Mouse (Mus musculus): ENCODE results near the gene Ackr4.

Gene Ackr4

DNA sequence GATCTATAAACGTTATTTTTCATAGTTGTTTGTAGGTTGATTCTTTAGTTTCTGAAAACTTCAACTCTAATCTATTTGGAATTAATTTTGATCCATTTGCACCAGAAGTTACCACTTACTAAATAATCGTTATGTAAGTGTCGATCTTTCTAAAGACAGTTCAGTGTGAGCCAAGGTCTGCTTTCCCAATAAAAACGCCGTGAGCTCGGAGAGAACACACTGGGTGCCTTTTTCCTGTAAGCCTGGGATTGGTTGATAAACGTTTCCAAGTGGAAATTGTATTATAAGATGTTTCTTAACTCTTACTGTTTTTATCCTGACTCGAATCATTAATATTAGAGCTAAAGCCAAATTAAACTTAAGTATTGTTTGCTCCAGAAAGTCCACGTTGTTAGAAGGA lies 19.8 kb downstream of the Ackr4 start:
- in situ Hi-C loops (cut with MboI) = no loop called here

DNA sequence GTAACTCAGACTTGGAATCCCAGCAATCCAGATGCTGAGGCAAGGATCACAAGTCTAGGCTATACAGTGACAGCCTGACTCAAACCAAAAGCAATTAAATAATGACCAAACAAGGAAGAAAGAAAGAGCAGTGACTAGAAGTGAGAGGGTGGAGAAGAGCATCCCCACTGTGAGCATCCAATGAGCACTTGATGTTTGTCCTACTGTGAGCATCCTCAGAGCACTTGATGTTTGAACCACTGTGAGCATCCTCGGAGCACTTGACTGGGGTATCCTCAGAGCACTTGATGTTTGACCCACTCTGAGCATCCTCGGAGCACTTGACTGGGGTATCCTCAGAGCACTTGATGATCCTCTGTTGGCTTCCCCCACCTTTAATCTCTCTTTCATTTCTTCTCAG lies 21.7 kb downstream of the Ackr4 start:
- in situ Hi-C loops (cut with MboI) = no loop called here

DNA sequence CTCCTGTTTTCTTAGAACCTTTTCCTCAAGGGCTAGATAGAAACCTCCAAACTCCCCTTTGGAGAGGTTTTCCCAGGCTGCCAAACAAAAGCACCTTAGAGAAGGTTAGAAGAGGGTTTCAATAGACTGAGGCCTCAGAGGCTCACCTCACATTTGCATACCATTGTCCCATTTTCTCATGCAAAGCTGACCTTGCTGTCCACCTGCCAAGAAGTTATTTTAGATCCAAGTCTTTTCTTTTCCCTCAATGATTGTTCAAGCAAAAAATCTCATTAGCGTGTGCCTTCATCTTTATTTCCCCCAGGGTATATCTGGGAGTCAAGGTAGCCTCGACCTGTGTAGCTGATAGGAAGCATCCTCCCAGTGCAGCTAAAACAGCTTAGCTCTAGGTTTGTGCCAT lies 23.8 kb downstream of the Ackr4 start:
- in situ Hi-C loops (cut with MboI) = no loop called here

DNA sequence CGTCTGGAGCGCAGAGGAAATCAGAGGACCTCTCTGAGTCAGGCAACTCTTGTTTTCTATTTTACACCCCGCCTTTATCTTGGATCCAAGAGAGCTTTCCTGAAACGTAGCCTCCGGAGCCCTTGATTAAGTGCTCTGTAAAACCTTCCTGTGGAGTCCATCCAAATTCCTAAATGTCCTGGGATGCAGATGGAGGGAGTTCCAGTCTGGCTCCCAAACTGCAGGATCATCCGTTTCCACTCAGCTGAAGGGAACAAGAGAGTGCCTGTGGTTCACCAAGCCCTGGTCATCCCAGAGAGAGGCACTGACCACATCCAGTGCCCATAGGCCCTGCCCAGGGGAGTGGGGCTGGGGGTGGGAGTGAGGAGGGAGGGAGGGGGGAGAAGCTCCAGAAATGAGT lies 24.4 kb downstream of the Ackr4 start:
- in situ Hi-C loops (cut with MboI) = no loop called here

DNA sequence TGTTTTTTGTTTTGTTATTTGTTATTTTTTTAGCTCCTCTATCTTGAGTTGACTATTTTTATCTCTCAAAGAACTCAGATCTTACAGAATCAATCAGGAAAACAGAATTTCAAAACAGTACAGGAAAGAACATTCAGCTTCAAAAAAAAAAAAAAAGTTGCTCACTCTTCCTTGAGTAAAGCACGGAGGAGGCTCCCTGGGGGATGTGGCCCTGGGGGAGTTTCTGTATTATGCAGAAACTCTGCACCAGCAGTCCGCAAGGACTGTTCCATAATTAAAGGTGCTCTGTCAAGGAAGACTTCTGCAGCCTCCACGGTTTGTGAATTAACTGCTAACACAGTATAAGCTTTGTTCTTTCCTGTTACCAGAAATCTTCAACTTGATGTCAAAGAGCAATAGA lies 25.3 kb downstream of the Ackr4 start:
- in situ Hi-C loops (cut with MboI) = no loop called here

DNA sequence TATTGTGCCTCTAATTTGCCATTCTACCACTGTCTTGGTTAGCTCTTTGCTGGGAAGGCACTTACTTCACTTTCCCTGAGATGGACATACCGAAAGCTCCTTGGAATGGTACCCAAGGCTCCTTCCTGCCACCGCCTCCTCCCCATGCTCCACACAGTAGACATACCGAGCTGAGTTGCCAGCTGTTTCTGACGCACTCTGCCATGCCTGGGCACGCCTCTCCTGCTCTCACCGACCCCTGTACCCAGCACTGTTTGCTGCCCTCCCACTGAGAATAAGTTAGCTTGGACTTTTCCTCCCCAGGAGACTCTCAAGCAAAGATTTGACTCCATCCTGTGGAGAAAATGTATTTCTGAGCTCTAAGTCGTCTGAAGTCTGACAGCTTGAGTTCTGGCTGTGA lies 25.9 kb downstream of the Ackr4 start:
- in situ Hi-C loops (cut with MboI) = no loop called here

DNA sequence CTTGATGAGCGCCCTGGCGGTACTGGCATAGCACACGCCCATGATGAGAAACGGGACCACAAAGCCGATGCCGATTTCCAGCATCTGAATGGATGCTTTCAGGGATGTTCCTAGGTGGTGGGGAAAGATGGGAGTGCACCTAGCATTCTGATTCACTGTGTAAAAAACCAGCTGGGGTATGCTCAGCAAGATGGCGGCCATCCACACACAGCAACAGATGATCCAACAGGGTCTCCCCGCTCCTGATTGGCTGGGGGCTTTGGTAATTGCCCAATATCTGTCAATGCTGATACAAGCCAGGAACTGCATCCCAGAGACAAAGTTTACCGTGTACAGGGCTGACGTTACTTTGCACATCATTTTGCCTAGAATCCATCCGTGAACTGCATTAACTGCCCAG lies 27.7 kb downstream of the Ackr4 start:
- in situ Hi-C loops (cut with MboI) = no loop called here

DNA sequence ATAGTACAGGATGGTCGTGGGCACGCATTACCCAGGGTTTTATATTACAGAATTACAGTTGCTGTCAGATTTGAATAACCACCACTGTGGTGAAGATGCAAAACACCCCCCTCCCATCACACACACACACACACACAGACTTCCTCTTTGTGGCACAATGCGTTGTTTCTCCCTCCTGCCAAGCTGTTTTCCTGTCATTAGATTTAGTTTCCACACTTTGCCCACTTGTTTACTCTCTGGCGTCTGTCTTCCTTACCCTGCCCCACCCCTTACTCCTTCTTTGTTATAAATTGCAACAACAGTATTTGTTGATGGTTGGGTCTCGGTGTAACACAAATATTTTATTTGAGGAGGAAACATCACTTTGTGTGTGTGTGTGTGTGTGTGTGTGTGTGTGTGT lies 28.5 kb downstream of the Ackr4 start:
- in situ Hi-C loops (cut with MboI) = no loop called here

DNA sequence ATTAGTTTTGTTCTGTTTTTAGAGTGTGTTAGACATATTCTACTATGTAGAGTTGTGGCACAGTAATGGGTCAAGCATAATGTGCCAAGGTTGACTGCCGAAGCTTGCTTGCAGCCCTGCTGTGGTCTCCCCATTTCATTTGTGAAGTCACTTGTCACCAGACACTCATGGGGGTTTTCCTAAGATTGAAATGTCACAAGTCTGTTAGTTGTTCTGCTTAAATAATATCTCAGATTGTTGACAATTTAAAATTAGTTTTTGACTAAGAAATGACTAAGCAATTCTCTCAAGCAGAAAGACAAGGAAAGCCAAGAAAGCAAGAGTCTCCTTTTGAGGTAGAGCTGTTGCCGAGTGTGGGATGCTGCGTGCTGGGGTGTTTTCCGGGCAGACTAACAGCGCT lies 33.8 kb downstream of the Ackr4 start:
- in situ Hi-C loops (cut with MboI) = no loop called here

DNA sequence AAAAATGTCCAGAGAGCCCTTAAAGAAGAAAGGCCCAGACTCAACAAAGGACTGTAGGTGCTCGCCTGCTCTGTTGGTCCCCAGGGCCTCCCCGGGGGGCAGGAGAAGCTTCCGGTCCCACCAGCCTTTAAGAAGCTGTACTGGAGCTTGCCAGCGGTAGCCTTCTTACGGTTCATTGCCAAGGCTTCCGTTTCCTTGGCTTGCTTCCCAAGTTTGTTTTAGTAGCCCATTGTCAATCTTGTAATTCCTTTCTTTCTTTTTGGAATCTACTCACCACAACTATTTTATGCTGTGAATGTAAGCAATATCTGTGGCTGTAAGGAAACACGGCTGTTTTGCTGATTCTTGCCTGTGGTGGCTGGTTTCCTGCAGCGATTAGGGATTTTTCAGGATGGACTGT lies 38.2 kb downstream of the Ackr4 start:
- in situ Hi-C loops (cut with MboI) = no loop called here

DNA sequence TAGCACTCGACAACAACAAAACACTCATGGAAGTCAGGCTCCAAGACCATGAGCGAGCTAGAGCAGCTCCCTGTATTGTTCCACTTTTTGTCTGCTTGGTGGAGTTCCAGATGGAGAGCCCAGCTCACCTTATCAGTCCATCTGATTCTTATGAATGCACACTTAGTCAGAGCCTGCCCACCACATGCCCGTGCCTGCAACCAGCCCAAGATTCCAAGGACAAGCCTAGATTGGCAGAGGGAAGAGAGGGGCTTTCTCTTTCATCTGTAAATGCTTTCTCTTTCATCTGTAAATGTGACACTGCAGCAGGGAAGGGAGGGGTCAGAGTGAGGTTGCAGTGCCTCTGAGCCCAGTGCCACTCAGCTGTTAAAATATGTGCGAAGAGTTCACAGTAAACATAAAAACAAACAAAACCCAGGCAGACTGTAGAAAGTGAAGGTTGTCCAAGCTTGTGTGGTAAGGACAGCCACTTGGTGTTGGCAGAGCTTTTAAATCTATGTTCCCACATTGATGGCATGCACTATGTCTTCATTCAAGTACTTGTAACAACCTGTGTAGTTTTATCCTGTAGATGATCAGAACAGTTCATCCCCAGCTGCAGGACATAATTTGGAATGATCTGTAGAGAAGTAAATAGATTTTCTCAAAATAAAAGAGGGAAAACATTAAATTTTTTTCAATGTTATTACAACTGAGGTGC lies 40.9 kb downstream of the Ackr4 start:
- in situ Hi-C loops (cut with MboI) = no loop called here

DNA sequence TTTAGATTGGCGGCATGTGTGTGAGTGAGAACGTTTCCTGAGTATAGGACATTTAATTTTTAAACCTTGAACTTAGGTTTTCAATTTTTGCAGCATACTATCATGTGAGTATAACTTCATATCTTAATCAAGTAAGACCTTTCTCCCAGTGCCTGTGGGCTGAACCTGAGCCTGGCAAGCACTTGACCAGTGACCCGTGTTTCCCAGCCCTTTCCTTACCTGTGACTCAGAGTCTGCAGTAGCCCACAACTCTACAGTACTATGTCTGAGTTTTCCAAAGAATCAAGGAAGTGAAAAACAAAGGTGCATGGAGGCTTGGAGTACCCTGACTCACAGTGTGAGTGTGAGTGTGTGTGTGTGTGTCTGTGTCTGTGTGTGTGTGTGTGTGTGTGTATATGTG lies 46.7 kb downstream of the Ackr4 start:
- in situ Hi-C loops (cut with MboI) = no loop called here

DNA sequence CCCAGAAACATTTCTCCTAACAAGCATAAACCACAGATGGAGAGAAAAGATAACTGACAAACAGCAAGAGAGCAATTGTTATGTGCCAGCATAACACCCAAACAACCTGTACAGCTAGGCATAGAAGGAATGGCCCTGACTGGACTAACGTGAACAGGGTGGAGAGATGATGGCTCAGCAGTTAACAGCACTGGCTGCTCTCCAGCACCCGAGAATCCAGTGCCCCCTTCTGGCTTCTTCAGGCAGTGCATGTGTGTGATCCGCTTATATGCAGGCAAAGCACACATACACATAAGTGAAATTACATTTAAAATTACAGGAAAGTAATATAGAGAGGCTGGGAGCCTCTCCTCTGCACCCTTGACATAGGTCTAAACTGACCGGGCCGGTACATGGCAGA lies 47.4 kb downstream of the Ackr4 start:
- in situ Hi-C loops (cut with MboI) = no loop called here

DNA sequence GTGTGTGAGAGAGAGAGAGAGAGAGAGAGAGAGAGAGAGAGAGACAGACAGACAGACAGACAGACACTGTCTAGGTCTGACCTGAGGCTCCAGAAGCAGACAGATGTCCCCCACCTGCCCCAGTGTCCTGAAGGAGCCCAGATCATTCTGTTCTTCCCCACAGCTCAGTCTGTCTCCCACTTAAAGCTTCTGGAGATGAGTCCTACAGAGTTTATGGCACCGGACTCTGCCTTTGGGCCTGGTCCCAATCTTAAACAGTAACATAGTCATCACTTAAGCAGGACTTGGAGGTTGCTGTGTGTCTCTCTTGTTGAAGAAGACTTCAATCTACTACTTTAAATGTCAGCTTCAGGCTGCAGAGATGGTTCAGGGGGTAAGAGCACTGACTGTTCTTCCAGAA lies 48.0 kb downstream of the Ackr4 start:
- in situ Hi-C loops (cut with MboI) = no loop called here

DNA sequence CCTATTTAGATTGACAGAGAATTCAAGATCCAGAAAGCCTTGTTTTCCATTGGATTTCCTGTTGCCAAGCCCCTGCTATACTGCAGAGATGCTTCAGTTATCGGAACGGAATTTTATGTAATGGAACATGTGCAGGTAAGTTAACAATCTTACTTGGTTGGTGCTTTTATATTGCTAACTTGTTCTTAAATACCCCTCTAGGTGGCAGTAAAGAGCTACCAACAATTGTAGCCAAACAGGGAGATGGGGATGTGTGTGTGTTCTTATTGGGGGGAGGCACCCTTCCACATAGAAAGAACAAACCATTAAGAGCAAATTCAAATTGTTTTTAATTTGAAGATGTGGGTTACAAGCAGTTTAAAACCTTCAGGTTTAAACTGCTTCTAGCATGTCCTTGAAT lies 50.9 kb downstream of the Ackr4 start:
- in situ Hi-C loops (cut with MboI) = no loop called here

DNA sequence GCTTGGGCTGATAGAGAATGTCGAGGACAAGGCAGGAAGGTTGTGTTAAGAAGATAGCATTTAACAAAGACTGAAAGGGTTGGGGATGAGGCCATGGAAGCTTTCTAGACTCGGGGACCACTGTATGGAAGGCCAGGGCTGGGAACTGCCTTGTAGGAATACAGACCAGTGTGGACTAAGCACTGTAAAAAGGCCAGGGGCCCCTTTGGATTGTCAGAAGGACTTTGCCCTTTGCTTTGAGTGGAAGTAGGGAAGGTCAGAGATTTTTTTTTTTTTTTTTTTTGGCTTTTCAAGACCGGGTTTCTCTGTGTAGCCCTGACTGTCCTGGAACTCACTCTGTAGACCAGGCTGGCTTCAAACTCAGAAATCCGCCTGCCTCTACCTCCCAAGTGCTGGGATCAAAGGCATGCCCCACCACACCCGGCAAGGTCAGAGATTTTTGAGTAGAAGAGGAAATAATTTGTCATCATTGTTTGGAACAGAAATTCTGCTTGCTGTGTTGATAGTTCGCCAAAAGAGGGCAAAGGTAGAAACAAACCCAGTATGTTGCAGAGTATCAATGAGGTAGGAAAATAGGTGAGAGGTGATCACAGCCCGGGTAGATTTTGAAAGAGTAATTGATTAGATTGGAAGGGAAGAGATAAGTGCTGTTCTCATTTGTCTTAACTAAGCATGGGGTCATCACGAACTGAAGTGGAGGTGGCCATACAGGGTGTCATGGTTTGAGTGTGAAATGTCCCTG lies 55.7 kb downstream of the Ackr4 start:
- in situ Hi-C loops (cut with MboI) = no loop called here

DNA sequence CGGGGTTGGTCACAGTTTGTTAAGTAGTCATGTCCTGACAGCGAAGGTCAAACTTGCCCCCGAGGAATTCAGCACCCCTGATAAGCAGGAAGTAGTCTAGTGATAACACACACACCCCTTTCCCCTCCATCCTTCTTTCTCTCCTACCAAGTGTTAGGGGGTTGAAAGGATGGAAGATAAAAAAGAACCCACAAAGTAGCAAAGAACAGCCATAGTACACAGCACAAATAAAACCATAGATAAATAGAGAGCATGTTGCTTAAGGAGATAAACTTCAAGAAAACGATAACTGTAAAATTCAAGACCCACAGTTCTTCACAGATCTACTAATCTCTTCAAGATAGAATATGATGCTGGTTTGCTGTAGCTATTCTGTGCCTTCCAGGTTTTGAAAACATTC lies 56.5 kb downstream of the Ackr4 start:
- in situ Hi-C loops (cut with MboI) = no loop called here

DNA sequence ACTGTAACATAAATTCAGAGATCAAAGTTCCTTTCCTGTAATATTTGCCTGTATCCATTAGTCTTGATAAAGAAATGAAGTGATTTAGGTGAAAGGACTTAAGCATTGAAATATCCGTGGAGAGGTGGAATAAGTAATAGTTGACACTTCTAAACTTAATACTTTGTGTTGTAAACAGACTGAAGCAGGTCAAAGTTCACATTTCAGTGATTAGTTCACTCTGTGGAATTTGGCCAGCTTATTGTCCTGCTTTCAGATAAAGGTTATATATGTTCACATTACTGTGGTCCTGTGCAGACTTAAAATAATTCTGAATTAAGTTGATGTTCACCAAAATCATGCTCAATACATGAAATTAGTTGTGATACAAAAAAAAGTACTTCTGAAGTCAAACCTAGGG lies 62.2 kb downstream of the Ackr4 start:
- in situ Hi-C loops (cut with MboI) = no loop called here

DNA sequence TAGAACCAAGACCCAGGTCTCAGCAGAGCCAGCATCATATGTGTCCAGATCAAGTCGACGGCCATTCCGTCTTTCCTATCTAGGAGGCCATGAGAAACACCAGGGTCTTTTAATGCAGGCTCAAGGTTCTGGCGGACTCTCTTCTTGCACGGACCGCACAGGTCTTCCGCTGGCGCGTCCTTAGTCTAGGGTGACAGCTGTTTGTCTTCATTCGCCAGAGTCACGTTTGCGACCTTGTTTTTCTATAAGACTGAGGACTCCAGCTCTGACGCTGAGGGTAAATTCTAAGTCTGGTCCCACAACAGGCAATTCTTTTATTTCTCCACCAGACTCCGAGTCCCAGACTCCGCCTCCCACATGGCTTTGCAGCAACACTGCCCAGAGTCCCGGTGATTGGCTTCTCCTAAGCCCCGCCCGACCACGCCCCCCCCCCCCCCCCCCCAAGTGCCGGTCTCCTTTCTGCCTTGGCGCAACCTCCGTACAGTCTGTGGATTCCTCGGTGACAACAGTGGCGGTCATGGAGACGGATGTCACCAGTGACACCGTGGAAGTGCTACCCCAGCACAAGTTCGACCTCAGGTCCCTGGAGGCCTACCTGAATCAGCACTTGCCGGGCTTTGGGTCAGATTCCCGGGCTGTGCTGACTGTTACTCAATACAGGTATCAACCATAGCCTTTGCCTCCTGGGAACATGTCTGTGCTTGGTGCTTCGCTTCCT lies 63.3 kb downstream of the Ackr4 start, which contains the start of gene Acad11:
TSS of gene Acad11 (plus strand) at position 134 of the 718 bp plus-strand sequence.
- in situ Hi-C loops (cut with MboI) = no loop called here

DNA sequence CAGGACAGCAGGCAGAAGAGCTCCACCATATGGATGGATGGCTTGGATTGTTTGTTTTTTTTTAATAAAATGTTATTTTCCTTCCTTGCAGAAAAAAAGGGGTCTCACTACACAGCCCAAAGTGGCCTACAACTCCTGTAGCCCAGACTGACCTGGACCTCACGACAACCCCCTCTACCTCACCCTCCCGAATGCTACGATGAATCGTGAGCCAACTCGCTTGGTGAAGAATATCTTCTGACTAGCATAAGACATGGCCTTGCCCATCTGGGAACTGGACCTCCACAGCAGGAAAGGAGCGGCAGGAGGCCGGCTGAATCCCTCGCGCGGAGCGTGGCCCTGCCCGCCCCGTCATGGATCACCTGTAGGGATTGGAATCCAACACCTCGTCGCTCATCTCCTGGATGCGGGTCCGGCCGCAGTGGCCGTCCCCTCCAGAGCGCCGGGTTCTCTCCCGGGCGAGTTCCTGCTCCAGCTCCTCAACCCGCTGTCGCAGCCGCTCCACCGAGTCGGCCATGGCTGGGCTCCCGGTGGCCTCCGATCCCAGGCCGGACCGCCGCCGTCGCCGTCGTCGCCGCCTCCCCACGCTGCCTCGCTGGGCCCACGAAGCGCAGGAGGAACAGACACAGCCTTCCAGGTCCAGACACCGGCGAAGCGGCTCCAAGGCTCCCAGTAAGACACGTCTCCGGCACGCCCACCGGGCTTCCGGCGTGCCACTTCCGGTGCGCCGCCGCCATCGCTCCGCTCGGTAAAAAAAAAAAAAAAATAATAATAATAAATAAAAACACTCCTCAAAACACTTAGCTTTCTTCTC lies 64.1 kb downstream of the Ackr4 start, which contains the start of gene Uba5:
TSS of gene Uba5 (minus strand) at position 705 of the 814 bp plus-strand sequence.
- in situ Hi-C loops (cut with MboI) = no loop called here

DNA sequence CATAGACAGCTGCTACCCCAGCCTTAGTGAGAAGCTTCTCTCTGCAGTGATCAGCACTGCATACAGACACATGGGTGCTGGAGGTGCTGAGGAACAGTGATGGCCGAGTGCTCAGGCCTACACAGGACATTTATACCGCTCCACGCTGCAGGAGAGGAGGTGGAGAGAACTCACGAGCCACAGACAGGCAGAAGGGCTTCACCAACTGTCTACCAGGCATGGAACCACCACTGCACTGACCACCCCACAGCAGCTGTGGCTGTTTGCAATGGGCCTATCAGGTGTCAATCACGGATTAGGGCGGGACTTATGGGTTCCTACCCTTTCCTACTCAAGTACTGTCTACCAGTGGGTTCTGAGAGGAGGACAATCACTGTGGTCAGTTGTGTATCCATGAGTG lies 75.7 kb downstream of the Ackr4 start:
- in situ Hi-C loops (cut with MboI) = no loop called here

DNA sequence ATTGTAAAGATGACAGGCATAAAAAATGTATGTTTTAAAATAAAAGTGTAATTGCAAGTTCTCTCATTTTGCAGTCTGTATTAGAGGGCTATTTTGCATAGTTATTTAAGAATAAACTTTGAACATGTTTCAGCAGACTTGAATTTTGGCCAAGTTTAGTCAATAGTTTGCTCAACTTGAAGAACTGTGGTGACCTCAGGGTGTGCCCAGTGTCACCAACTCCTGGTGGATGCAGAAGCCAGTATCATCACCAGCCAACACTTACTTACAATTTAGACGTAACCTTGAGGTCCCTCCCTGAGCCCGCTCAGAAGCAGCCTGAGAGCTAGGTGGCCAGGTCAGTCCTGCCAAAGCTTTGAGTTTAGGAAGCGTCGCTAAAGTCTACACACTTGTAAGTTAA lies 83.1 kb downstream of the Ackr4 start:
- in situ Hi-C loops (cut with MboI) = no loop called here
